Mouse (Mus musculus) left cerebral cortex, adult 11 months (tissue): ENCODE results near the gene Ilk.
"Not testable (repeated sequence)": the region's sequence is repeated elsewhere in the genome, so short reads cannot be mapped to it uniquely, and the experiment has no call there.

Experiments used
- DNase-seq: peaks from one replicate; pipeline ENCODE4 v3.0.0; 2022; ENCODE audit warnings: low spot score

Gene Ilk

GRCm38 (mm10) chr7:105736264-105736901 lies at the start of gene Ilk:
Gene Ilk (plus strand): TSS chr7:105736592.
- peak; percentile 85 for DNase-seq

GRCm38 (mm10) chr7:105690875-105691274 lies 45.5 kb upstream of the Ilk start:
- DNase-seq = no peak

GRCm38 (mm10) chr7:105703184-105703583 lies 33.2 kb upstream of the Ilk start:
- peak; percentile 29 for DNase-seq

GRCm38 (mm10) chr7:105703816-105704215 lies 32.6 kb upstream of the Ilk start:
- DNase-seq = no peak

- no peak for DNase-seq
Observed at GRCm38 (mm10) chr7:105708733-105709132, 27.7 kb upstream of the Ilk start.

GRCm38 (mm10) chr7:105715366-105715765 lies 21.0 kb upstream of the Ilk start:
- DNase-seq = no peak

- DNase-seq = no peak
Observed at GRCm38 (mm10) chr7:105721916-105722315, 14.5 kb upstream of the Ilk start.

GRCm38 (mm10) chr7:105726144-105726979 lies 10.0 kb upstream of the Ilk start:
- DNase-seq = peak; percentile 70

- no peak for DNase-seq
Observed at GRCm38 (mm10) chr7:105726980-105727325, 9.4 kb upstream of the Ilk start.

- DNase-seq = no peak
Observed at GRCm38 (mm10) chr7:105728701-105729428, 7.5 kb upstream of the Ilk start.

GRCm38 (mm10) chr7:105733836-105734235 lies 2.6 kb upstream of the Ilk start:
- no peak for DNase-seq

GRCm38 (mm10) chr7:105734826-105735225 lies 1.6 kb upstream of the Ilk start:
- DNase-seq = no peak

GRCm38 (mm10) chr7:105735464-105735863 lies 928 bp upstream of the Ilk start:
- not testable (repeated sequence) for DNase-seq

GRCm38 (mm10) chr7:105736911-105737521 lies 624 bp downstream of the Ilk start, which contains the start of gene Rrp8:
Gene Rrp8 (minus strand): TSS chr7:105737385.
- no peak for DNase-seq

- no peak for DNase-seq
Observed at GRCm38 (mm10) chr7:105737648-105738047, 1.3 kb downstream of the Ilk start.

GRCm38 (mm10) chr7:105738286-105738685 lies 1.9 kb downstream of the Ilk start:
- DNase-seq = no peak

- DNase-seq = no peak
Observed at GRCm38 (mm10) chr7:105738948-105739347, 2.6 kb downstream of the Ilk start.

GRCm38 (mm10) chr7:105740089-105740795 lies 3.9 kb downstream of the Ilk start:
- no peak for DNase-seq

GRCm38 (mm10) chr7:105740851-105741250 lies 4.5 kb downstream of the Ilk start:
- no peak for DNase-seq

GRCm38 (mm10) chr7:105741978-105742377 lies 5.6 kb downstream of the Ilk start:
- no peak for DNase-seq

GRCm38 (mm10) chr7:105742539-105743215 lies 6.3 kb downstream of the Ilk start:
- DNase-seq = not testable (repeated sequence)
